Mouse (Mus musculus): ENCODE measurements at regions not wholly inside any gene's neighbourhood (a gene's known extent, or its start where the extent isn't known, plus 50 kb on each side); places are given as distances from the start of the nearest gene placed in this dataset.

DNA sequence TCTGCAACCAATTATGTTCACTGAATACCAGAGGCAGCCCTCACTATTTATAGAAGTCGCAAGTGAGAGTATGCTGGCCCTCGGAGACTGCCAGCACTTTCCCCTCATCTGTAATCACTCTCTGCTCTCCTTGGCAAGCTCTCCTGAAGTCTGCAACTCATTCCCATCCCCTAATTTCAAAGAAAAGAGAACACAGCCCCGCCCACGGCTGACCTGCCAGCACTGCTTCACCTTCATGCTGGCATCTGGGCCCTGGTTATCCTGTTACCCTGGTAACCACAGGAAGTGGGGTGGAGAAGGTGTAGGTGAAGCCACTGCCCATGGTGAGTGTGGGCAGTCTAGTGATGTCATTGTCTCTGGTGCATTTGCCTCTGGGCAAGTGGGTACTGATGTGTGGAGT is 77.5 kb upstream of the Intu start:
- no peak overlapping the region for H3K27ac ChIP-seq (ENCODE audit: insufficient read depth, low read length)
- H3K4me1 ChIP-seq (ENCODE audit: control insufficient read depth, insufficient read depth, low read length), result 0 out of 2 replicates have a peak, but pooled peaks cover 1% of the 10 kb centered on the region
- TF ChIP-seq POLR2A (IDR thresholded peaks at IDR 0.05; ENCODE audit: extremely low read depth, insufficient read depth, low read length), result no peak
- no peak for TF ChIP-seq CTCF (IDR thresholded peaks at IDR 0.05; ENCODE audit: extremely low read depth, insufficient read depth, low read length)
- H3K4me3 ChIP-seq (ENCODE audit: insufficient read depth, low read length), result no peak overlapping the region

DNA sequence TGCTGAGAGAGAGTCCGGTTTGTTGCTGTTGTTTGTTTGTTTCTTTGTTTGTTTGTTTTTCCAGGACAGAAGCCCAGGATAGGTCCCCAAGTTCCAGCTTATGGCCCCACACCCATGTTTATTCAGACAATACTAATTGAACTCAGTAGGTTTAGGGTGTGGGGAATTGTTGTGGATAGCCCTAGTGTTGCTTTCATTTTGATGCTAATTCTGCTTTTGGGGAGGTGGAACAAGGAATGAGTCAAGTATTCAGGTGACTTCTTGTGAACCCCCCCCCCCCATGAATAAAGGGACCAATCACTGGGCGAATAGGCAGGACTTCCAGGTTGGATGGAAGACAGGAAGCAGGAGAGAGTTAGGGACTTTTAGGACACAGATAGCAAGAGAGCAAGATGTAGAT is 75.0 kb upstream of the Intu start:
- Histone ChIP-seq H3K4me3 (ENCODE audit: insufficient read depth, low read length) (no peak overlapping the region), H3K4me1 (ENCODE audit: control insufficient read depth, insufficient read depth, low read length) (0 out of 2 replicates have a peak, but pooled peaks cover 1% of the 10 kb centered on the region), H3K27ac (ENCODE audit: insufficient read depth, low read length) (no peak overlapping the region)
- TF ChIP-seq CTCF (IDR thresholded peaks at IDR 0.05; ENCODE audit: extremely low read depth, insufficient read depth, low read length) (no peak), POLR2A (IDR thresholded peaks at IDR 0.05; ENCODE audit: extremely low read depth, insufficient read depth, low read length) (no peak)

DNA sequence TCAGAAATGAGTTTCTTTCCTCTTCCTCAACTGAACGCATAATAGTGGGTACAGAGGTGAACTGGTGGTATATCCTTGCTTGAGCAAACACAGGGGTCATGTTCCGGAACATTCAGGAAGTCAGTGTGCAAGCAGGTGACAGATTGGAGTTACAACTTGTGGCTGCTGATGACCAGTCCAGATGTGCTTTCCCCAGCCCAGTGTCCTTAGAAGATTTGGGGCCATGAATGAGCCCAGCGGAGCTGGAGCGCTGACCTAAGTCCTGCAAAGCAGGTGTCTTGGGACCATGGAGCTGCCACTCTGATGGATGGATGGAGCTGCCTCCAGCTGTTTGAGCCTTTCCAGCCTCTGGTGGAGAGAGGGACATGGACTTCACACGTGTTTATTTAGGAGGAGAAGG is 72.6 kb upstream of the Intu start:
- Histone ChIP-seq H3K4me1 (ENCODE audit: control insufficient read depth, insufficient read depth, low read length) (0 out of 2 replicates have a peak, but pooled peaks cover 1% of the 10 kb centered on the region), H3K27ac (ENCODE audit: insufficient read depth, low read length) (no peak overlapping the region), H3K4me3 (ENCODE audit: insufficient read depth, low read length) (no peak overlapping the region)
- TF ChIP-seq CTCF (IDR thresholded peaks at IDR 0.05; ENCODE audit: extremely low read depth, insufficient read depth, low read length) (no peak), POLR2A (IDR thresholded peaks at IDR 0.05; ENCODE audit: extremely low read depth, insufficient read depth, low read length) (no peak)

DNA sequence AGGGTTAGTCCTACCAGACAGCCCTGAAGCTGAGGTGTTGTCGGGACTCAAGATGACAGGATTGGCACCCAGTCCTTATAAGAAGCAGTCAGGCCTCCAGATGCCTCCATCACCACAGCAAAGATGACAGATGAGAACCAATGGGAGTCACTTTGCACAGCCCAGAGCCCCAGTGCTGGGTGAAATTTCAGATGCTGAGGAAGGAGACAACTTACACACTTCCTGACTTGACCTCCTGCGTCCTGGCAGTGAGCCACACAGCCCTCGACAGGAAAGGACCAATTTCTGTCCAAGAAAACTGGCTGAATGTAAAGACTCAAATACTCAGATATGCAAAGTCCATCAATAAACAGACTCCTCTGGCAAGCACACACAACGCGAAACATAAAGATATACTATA is 67.6 kb upstream of the Intu start:
- Histone ChIP-seq H3K27ac (ENCODE audit: insufficient read depth, low read length) (no peak overlapping the region), H3K4me1 (ENCODE audit: control insufficient read depth, insufficient read depth, low read length) (no peaks in the 10 kb centered on the region), H3K4me3 (ENCODE audit: insufficient read depth, low read length) (no peak overlapping the region)
- TF ChIP-seq POLR2A (IDR thresholded peaks at IDR 0.05; ENCODE audit: extremely low read depth, insufficient read depth, low read length) (no peak), CTCF (IDR thresholded peaks at IDR 0.05; ENCODE audit: extremely low read depth, insufficient read depth, low read length) (no peak)

DNA sequence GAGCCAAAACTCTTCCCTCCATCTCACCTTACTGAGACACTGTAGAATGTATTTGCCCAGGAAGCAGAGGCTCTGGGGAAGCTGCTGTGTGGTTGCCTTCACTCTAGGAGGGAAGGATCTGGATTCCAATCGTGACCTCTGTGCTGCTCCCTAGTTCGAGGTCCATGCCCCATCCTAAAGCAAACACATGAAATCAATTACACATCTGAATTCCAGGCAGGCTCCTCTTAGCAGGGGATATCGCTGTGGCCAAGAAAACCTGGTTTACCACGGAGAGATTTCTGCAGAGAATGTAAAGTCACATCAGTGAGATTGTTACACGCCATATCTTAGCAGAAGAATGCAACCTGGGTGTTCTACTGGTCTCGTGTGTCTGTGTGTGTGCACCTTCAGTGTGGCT is 61.0 kb upstream of the Intu start:
- Histone ChIP-seq H3K27ac (ENCODE audit: insufficient read depth, low read length) (no peak overlapping the region), H3K4me3 (ENCODE audit: insufficient read depth, low read length) (no peak overlapping the region), H3K4me1 (ENCODE audit: control insufficient read depth, insufficient read depth, low read length) (no peaks in the 10 kb centered on the region)
- TF ChIP-seq CTCF (IDR thresholded peaks at IDR 0.05; ENCODE audit: extremely low read depth, insufficient read depth, low read length) (no peak), POLR2A (IDR thresholded peaks at IDR 0.05; ENCODE audit: extremely low read depth, insufficient read depth, low read length) (no peak)

DNA sequence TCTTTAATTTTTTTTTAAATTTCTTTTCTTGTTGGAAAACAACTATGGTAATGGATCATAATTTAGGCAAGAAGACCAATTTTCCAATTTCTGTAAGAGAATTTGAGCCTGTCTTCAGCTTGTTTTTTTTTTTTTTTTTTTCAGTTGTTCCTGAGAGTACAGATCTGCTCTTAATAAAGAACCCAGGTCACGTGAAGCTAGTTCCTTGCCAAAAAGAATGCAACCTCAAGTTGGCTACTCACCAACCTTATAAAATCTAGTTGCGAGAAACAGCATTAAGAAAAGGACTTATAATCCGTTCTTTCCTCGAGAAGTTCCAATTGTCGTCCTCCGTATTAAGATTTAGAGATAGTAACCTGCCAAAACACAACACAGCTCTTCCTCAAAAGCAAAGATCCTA is 58.3 kb upstream of the Intu start:
- no peak overlapping the region for H3K27ac ChIP-seq (ENCODE audit: insufficient read depth, low read length)
- TF ChIP-seq POLR2A (IDR thresholded peaks at IDR 0.05; ENCODE audit: extremely low read depth, insufficient read depth, low read length) (no peak), CTCF (IDR thresholded peaks at IDR 0.05; ENCODE audit: extremely low read depth, insufficient read depth, low read length) (no peak)
- no peak overlapping the region for H3K4me3 ChIP-seq (ENCODE audit: insufficient read depth, low read length)
- H3K4me1 ChIP-seq (ENCODE audit: control insufficient read depth, insufficient read depth, low read length), result no peaks in the 10 kb centered on the region

DNA sequence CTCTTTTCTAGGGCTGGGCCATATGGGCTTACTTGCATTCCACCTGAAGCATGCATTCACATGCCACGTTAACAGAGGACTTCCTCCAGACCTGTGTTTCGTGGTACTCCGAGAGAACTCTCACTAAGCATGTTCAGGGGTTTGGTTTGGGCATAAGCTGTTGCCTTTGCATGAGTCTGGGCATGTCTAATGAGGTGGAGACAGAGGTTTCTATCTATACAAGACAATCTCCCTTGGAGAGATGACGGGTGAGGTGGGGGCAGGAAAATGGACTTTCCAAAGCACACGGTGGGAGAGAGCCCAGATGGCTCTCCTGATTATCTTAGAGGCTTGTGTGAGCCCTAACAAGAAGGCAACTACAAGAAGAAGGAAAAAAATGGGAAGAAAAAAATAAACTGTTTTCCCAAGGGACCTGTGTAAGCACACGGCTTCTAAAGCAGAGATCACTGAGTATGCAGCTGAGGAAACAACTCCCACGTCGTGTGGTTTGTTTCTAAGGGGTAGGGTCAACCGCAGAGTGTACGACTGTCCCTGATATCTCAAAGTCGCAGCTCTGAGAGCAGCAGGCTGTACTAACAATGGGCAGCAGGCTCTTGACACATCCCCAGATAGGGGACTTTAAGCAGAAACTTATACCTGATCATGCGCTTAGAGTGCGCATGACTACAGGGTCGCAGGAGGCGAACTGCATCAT is 50.7 kb upstream of the Intu start:
- no peak overlapping the region for H3K27ac ChIP-seq (ENCODE audit: insufficient read depth, low read length)
- H3K4me3 ChIP-seq (ENCODE audit: insufficient read depth, low read length), result no peak overlapping the region
- TF ChIP-seq CTCF (IDR thresholded peaks at IDR 0.05; ENCODE audit: extremely low read depth, insufficient read depth, low read length), result no peak
- no peak for TF ChIP-seq POLR2A (IDR thresholded peaks at IDR 0.05; ENCODE audit: extremely low read depth, insufficient read depth, low read length)
- H3K4me1 ChIP-seq (ENCODE audit: control insufficient read depth, insufficient read depth, low read length), result no peaks in the 10 kb centered on the region

Measured in cortical plate, adult 2 months (tissue).